Mouse (Mus musculus): ENCODE data around the gene Wipf1. TPM values are rescaled to one million over a fixed set of nuclear protein-coding genes. Genes with fewer than 3 reads are reported as not detected.
A peak's percentile ranks its signal among the peaks of the same experiment; 100 is the strongest.
"Not testable (repeated sequence)": the region's sequence is repeated elsewhere in the genome, so short reads cannot be mapped to it uniquely, and the experiment has no call there.

Gene Wipf1
- total RNA-seq, 2 experiments from 2014 or later = 20.4 to 22.1 TPM

DNA sequence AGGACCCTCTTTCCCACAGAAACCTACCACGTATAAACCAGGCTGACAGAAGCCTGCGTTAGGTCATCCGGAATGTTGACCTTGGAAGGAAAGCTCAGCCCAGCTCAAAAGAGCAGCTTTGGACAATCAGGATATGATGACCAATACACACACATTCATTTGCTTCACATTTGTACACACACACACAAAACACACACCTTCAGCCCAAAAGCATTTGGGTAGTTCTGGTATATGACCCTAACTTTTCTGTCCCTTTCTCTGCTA lies 19.6 kb downstream of the Wipf1 start:
- no peak for DNase-seq (ENCODE audit: low spot score in 2 of 2)

DNA sequence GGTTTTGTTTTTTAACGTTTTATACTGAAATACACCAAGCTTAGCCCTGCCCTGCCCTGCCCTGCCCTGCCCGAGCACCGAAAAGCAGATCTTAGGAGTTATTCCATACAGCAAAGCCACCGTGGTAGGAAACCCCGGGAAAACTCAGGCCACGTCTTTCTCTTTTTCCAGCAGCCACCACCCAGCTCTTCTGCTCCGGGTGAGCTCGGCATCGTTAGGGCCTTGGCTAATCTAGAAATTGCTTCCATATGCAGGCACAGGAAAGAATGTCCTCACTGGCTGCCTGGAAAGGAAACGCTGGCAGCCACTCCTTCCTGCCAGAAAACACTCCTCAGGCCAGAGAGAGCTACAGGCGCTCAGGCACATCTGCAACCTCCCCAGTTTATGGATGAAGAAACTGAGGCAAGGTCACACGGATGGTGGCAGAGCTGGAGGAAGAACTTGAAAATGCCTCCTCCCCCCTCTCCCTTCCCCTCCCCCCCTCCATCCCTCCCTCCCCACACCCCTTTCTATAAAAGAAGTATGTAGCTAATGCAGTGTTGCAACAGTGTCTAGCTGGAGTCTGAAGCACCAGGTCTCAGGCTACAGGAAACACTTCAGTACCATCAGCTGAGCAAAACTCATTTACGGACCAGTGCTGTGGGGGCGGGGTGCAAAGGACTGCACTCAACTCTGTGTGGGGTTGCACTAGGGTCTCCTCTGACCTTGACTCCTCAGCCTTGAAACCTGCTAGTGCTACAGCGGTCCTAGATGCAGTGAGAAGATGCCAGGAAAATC lies 20.1 kb downstream of the Wipf1 start:
- DNase-seq (ENCODE audit: low spot score in 2 of 2) = no peak

DNA sequence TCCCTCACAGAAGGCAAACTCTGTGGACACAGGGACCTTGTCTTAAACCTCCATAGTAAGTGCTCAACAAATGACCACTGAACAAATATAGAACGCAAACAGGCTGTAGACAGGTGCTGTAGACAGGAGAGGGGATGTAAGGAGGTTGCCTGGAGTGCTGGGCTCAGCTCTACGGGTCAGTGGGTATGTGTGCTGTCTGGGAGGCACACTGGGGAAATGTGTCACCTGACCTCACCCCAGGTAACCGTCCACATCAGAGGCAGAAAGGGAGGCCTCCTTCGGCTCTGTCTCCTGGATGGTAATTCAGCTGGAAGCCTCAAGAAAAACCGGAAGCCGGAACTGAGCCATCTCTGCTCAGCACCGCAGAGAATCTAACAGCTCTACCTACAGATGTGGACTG lies 21.6 kb downstream of the Wipf1 start:
- no peak for DNase-seq (ENCODE audit: low spot score in 2 of 2)

DNA sequence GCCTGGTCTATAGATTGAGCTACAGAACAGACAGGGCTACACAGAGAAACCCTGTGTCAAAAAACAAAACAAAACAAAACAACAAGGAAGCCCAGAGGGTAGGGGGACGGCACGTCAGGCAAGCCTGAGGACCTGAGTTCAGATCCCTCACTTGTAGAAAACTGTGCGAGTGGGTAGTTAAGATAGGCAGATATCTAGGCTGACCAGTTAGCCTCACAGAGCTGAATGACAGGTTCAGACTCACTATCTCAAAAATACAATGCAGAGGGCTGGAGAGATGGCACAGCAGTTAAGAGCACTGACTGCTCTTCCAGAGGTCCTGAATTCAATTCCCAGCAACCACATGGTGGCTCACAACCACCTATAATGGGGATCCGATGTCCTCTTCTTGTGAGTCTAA lies 23.2 kb downstream of the Wipf1 start:
- not testable (repeated sequence) for DNase-seq (ENCODE audit: low spot score in 2 of 2)

DNA sequence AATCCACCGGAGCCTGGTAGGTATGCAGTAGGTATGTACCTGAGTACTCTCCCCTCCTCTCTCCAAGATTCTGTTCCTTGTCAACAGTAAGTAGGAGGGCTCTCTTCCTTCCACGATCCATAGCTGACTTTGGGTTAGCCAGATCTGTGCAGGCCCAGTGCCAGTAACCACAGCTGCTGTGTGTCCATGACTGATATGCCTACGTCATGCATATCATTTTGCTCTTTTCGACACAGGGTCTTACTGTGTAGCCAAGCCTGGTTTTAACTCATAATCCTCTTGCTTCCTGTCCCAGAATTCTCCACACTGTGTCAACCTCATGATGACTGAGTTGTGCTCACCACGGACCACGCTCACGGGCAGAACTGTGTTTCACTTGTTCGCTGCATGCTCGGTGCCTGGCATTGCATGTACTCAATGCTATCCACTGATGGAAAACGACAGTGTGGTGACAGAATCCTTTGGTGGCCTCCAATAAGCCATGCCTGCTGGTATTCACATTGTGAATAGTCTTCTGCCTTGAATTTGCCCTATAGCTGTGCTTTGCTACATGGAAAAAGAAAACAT lies 26.6 kb downstream of the Wipf1 start:
- no peak for DNase-seq (ENCODE audit: low spot score in 2 of 2)

- no peak for DNase-seq (ENCODE audit: low spot score in 2 of 2)
These were observed 28.7 kb downstream of the Wipf1 start for GRCm38 (mm10) chr2:73500864-73501263.

GRCm38 (mm10) chr2:73498322-73498721 lies 31.2 kb downstream of the Wipf1 start:
- no peak for DNase-seq (ENCODE audit: low spot score in 2 of 2)

DNA sequence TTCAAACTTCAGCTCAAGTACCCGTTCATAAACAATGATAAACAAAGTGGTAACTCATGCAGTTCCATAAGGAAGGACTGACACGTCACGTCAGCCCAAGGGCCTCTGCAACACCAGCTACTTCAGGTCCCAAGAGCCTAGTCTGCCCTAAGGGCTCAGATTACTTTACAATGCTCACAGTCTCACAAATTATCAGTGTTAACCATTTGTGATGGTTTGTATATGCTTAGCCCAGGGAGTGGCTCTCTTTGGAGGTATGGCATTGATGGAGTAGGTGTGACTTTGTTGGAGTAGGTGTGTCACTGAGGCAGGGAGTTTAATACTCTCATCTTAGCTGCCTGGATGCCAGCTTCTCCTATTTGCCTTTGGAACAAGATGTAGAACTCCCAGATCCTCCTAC lies 32.0 kb downstream of the Wipf1 start:
- DNase-seq (ENCODE audit: low spot score in 2 of 2) = no peak

DNA sequence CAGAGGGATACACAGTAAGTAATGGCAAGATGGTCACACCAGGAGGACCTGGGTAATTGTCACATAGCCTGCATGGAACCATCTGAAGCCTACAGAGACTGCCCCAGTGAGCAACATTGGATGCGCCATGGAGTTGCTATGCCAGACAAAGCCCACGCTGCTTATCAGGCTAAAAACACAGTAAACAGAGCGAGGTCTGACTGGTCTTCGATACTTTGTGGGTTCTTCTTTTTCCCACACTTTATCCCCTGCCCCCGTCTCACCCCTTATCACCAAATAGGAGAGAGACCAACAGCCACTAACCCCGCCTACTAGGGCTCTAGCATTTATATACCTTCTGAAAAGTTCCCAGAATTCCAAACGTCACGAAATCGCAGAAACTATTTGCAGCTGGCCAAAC lies 32.6 kb downstream of the Wipf1 start:
- DNase-seq (ENCODE audit: low spot score in 2 of 2) = no peak

DNA sequence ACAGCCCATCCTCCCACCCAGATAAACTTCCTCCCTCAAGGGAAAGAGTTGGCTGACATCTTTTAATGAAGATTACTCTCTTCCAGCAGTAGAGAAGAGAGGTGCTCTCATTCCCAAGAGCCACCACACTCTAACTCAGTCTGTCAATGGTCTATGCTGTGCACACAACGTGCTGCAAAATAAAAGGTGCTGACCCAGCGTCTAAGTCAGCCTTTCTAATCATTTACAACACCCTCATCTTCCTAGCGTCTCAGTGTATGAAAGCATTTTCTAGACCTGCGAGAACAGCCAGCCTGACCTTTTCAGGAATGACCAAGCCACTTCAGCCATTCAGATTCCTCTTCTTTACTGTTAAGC lies 33.2 kb downstream of the Wipf1 start:
- DNase-seq (ENCODE audit: low spot score in 2 of 2) = no peak

DNA sequence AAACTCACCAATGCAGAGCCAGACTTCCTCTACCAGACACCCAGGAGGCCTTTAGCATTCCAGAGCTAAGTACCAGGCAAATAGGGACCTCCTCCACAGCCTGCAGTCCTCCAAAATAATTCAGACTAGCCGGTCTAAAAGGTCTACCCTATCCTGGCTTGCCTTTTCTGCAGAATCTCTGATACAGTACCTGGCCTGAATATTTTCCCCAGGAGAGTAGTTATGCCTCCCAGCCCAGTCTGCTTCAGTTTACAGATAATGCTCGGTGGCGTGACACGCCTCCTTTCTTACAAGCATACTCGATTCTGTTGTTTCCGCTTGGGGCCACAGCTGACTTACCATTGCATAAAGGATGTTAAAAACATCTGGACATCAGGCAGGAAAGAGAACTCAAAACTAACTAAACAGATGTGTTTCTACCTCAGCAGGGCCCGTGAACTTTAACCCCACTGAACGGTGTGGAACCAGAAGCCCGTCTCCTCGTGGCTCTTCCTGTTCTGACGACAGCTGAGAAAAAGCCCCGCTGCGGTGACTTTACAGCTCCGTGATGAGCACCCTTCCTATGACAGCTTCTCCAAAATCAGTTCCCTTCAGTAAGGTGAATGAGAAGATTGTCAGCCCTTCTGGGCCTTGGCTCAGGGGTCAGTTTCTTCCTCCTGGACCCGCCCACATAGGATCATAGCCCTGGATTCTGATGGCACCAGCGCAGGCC lies 33.8 kb downstream of the Wipf1 start:
- no peak for DNase-seq (ENCODE audit: low spot score in 2 of 2)

DNA sequence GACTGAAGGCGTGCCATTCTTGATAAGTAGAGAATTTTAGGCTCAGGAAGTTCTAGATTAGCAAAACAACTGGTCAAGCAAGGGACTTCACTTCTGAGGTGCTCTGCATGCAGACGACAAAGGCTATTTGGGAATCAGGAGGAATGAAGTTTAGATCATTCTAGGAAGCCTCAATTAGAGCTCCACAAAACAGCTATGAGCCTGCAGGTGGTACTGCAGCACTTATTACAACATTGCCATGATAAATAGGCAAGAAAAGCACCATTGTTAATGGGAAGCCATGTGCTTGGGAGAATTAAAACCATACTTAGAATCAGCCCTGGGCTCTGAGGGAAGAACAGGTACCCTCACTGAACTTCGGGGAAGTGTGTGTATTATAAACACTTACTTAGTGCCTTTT lies 36.0 kb downstream of the Wipf1 start:
- no peak for DNase-seq (ENCODE audit: low spot score in 2 of 2)

DNA sequence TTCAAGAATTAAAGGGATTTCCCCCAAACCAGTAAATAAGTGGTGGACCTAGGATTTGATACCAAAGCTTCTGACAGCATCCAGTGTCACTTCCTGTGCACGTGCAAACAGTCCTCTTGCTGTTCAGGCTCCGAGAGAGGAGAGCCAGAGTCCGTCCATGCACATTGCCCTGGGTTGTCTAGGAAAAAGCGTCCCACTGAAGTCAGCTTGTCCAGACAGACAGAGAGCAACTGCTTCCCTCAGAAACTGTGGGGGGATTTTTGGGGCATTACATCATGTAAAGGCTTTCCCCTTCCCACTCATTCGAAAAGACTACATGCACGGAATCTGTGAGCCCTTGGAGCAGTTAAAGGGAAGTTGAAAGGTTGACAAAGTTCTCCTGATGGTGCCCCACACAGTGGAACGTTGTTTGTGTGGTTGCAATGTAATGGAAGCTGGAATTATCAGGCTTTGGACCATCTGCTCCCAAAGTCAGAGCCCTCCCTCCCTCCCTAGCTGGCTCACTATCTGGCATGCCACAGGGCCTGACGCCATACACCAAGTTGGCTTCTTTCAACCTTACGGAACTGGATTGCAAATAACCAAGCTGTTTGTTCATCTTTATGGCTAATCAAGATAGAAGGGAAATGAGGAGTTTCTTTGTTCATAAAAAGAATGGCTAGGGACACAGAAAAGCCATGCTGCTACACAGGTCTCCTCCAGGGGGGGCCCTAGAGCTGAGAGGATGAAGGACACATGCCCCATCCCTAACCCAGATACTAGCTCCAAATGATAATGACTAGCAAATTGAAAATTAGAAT lies 37.9 kb downstream of the Wipf1 start:
- peak in 1 of 2 experiments; percentile 49 for DNase-seq (ENCODE audit: low spot score in 2 of 2)

DNA sequence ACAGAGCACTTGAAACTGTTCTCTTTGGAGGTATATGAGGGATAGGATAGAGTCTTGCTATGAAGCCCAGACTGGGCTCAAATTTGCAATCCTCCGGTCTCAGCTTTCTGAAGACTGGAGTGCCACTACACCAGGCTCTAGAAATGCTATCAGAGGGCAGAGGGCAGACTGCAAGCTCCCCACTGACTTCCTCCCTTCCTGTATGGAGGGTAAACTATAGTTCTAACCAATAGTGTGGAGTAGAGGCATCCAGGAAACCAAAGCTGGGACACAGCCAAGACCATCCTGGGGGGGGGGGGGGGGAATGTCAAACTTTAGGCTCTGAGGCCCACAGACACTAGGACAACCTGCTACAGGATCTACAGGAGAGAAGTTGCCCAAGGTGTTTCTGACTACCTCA lies 39.1 kb downstream of the Wipf1 start:
- DNase-seq (ENCODE audit: low spot score in 2 of 2) = no peak

- DNase-seq (ENCODE audit: low spot score in 2 of 2) = no peak
These were observed 43.4 kb downstream of the Wipf1 start for GRCm38 (mm10) chr2:73486120-73486601.

- DNase-seq (ENCODE audit: low spot score in 2 of 2) = no peak
These were observed 44.1 kb downstream of the Wipf1 start for GRCm38 (mm10) chr2:73485236-73486119.

DNA sequence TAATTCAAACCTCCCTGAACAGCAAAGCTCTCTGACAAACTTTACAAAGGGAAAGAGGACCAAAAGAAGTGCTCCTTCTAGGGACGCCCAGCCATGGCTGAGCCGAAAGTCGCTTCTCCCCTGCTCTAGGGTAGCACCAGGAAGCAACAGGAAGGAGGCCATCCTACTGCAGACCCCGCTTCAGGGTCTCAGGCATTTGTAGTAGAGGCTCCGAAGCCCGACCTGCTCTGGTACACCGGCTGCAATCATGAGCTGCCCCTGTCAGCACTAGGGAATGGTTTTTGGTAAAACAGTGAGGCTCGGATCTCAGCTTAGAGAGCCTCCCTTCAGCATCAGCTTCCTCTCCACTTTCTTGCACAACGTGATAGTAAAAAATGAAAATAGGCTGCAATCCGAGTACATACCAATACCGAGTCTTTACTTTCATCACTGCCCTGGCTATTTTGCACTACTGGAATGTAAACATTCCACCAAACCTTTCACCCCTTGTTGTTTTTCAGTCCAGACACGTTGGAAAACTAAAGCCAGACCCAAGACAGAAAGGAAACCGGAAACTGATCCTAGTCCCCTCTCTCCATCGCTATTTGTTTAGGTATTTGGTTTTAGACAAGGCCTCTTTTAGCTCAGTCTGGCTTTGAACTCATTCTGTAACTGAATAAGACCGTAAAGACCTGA lies 44.8 kb downstream of the Wipf1 start:
- no peak for DNase-seq (ENCODE audit: low spot score in 2 of 2)

DNA sequence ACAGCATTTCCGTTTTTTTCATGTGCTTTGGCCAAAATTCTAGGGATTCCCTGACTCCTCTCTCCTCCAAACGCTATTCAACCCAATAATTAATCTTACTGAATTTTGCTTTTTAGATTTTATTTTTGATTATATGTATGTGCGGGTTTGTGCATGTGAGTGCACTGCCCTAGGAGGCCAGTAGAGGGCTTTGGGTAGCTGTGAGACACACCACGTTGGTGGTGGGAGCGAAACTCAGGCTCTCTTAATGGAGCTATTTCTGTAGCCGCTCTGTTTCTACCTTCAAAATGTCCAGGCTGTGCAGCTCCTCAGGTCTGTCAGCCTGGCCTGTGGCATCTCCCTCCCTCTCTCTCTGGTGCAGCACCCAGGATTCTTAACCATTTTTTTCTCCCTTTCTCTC lies 50.7 kb downstream of the Wipf1 start:
- no peak for DNase-seq (ENCODE audit: low spot score in 2 of 2)

DNA sequence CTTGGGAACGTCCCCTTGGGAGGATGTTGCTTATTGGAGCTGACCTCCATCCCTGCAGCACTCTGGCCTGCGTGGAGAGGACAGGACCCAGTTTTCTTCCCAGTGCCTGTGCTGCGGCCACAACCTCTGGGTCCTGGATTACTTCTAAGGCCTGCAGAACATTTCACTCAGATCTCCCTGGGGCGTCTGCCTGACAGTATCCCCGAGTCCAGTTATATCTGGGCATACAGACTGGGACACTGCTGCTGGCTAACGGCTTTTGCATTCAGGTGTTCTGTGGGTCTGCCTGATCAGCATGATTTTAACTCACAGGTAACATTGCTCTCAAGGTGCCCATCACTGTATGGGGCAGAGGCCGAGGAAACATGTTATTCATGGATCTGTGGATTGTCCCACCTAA lies 52.0 kb downstream of the Wipf1 start:
- DNase-seq (ENCODE audit: low spot score in 2 of 2) = no peak

DNA sequence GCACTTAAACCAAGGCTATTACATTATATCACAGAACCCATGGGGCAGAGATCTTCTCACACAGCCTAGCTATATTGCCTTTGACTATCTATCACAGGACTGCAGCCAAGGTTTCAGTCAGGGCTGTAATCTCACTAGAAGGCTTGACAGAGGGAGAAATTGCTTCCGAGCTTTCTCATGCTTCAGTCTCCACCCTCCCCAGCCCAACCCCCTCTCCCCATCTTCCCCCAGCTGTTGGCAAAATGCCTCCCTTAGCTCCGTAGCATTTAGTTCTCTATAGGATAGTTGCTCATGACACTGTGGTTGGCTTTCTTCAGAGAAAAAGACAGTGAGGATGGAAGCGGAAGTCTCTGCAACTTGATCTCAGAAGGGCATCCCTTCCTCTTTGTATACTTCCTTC lies 54.0 kb downstream of the Wipf1 start:
- no peak for DNase-seq (ENCODE audit: low spot score in 2 of 2)
